Mouse (Mus musculus) hindbrain, embryonic 16.5 days (tissue): ENCODE measurements at regions not wholly inside any gene's neighbourhood (a gene's known extent, or its start where the extent isn't known, plus 50 kb on each side); places are given as distances from the start of the nearest gene placed in this dataset.
A peak's percentile ranks its signal among the peaks of the same experiment; 100 is the strongest.

Experiments
- ATAC-seq: fragments of 200-750 bp; cut with Nextera tagmentation; 2 replicates; pipeline ENCODE4 v1.8.0; 2017; ENCODE audit warnings: moderate TSS enrichment, moderate library complexity
- H3K27ac ChIP-seq: fragments of 300-500 bp; sonication (generic); 2 replicates; pipeline ENCODE4 v1.5.1; 2014; ENCODE audit warnings: low read depth, mild to moderate bottlenecking, control low read depth, low read length, moderate library complexity
- H3K27me3 ChIP-seq: fragments of 300-500 bp; sonication (generic); replicated peaks from 2 replicates; pipeline ENCODE4 v1.6.1; 2014; ENCODE audit warnings: low read length; ENCODE audit not compliant: control insufficient read depth, insufficient read depth
- H3K36me3 ChIP-seq: fragments of 300-500 bp; sonication (generic); 2 replicates; pipeline ENCODE4 v1.6.1; 2014; ENCODE audit warnings: mild to moderate bottlenecking, low read length, moderate library complexity, mixed read lengths; ENCODE audit not compliant: control insufficient read depth, insufficient read depth
- H3K4me1 ChIP-seq: fragments of 300-500 bp; sonication (generic); 2 replicates; pipeline ENCODE4 v1.6.1; 2014; ENCODE audit warnings: low read depth, low read length; ENCODE audit not compliant: control insufficient read depth, insufficient read depth
- H3K4me2 ChIP-seq: fragments of 300-500 bp; sonication (generic); 2 replicates; pipeline ENCODE4 v1.6.1; 2014; ENCODE audit warnings: mild to moderate bottlenecking, low read length, control low read depth, moderate library complexity
- H3K4me3 ChIP-seq: fragments of 300-500 bp; sonication (generic); 2 replicates; pipeline ENCODE4 v1.5.1; 2014; ENCODE audit warnings: mild to moderate bottlenecking, low read length, control low read depth, moderate library complexity
- H3K9ac ChIP-seq: fragments of 300-500 bp; sonication (generic); 2 replicates; pipeline ENCODE4 v1.6.1; 2014; ENCODE audit warnings: low read depth, mild to moderate bottlenecking, control low read depth, low read length, moderate library complexity
- H3K9me3 ChIP-seq: fragments of 300-500 bp; sonication (generic); 2 replicates; pipeline ENCODE4 v1.6.1; 2014; ENCODE audit warnings: mild to moderate bottlenecking, low read length, moderate library complexity; ENCODE audit not compliant: control insufficient read depth
- WGBS: fragments of 180-500 bp; shearing (Covaris S2); extraction: QIAGEN DNeasy Blood & Tissue Kit; methylation state at CpG from one replicate; pipeline ENCODE4 v1.1.7; 2014; 5-methylcytosine and 5-hydroxymethylcytosine counted together

- no peak overlapping the region for H3K4me2 ChIP-seq
- no peaks in the 10 kb centered on the region for H3K36me3 ChIP-seq
- no peaks in the 10 kb centered on the region for H3K9me3 ChIP-seq
- WGBS: 32% methylated on average over 2 of the region's 2 CpGs
- no peaks in the 10 kb centered on the region for H3K27me3 ChIP-seq
- ATAC-seq: no peak
- H3K9ac ChIP-seq: no peak overlapping the region
- no peak overlapping the region for H3K27ac ChIP-seq
- no peaks in the 10 kb centered on the region for H3K4me1 ChIP-seq
- no peak overlapping the region for H3K4me3 ChIP-seq
Observed at GRCm38 (mm10) chr3:61740088-61740487, 374.3 kb upstream of the B430305J03Rik start.

DNA sequence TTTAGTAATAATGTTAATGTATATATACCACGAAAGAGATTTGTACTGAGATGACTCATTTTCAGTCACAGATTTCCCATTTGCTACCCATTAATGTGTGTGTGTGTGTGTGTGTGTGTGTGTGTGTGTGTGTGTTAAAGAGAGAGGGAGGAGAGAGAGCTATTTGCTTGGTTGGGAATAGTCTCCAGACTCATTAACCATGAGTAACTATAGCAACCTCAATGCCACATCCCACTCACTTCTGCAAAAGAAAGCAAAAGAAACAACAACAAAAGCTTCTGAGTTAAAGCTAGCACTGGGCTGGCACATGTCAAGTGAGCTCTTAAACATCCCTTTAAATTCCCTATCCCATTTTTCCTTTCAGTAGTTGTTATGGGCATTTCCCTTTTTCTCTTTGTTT, 372.8 kb upstream of the B430305J03Rik start:
- Histone ChIP-seq H3K4me3 (no peak overlapping the region), H3K4me2 (no peak overlapping the region), H3K9me3 (no peaks in the 10 kb centered on the region), H3K27ac (no peak overlapping the region), H3K36me3 (no peaks in the 10 kb centered on the region), H3K9ac (no peak overlapping the region), H3K4me1 (no peaks in the 10 kb centered on the region), H3K27me3 (no peaks in the 10 kb centered on the region)
- 67% methylated on average over 1 of the region's 1 CpGs for WGBS
- peak; percentile 60 for ATAC-seq

- no peaks in the 10 kb centered on the region for H3K36me3 ChIP-seq
- no peak overlapping the region for H3K27ac ChIP-seq
- H3K9ac ChIP-seq: no peak overlapping the region
- no peak overlapping the region for H3K4me2 ChIP-seq
- WGBS: 85% methylated on average over 2 of the region's 2 CpGs
- no peaks in the 10 kb centered on the region for H3K9me3 ChIP-seq
- no peaks in the 10 kb centered on the region for H3K4me1 ChIP-seq
- H3K27me3 ChIP-seq: no peaks in the 10 kb centered on the region
- no peak overlapping the region for H3K4me3 ChIP-seq
- no peak for ATAC-seq
Observed at GRCm38 (mm10) chr3:61716785-61717184, 351.0 kb upstream of the B430305J03Rik start.

GRCm38 (mm10) chr3:61687933-61688705, 322.4 kb upstream of the B430305J03Rik start:
- Histone ChIP-seq H3K4me1 (no peaks in the 10 kb centered on the region), H3K4me3 (no peak overlapping the region)
- ATAC-seq: no peak

GRCm38 (mm10) chr3:61670874-61671273, 305.1 kb upstream of the B430305J03Rik start:
- no peaks in the 10 kb centered on the region for H3K36me3 ChIP-seq
- no peaks in the 10 kb centered on the region for H3K4me1 ChIP-seq
- no peaks in the 10 kb centered on the region for H3K27me3 ChIP-seq
- WGBS: 91% methylated on average over 1 of the region's 1 CpGs
- H3K4me2 ChIP-seq: no peak overlapping the region
- no peak overlapping the region for H3K27ac ChIP-seq
- no peaks in the 10 kb centered on the region for H3K9me3 ChIP-seq
- H3K4me3 ChIP-seq: no peak overlapping the region
- no peak for ATAC-seq
- H3K9ac ChIP-seq: no peak overlapping the region

More at GRCm38 (mm10) chr3:61687933-61688705, 322.4 kb upstream of the B430305J03Rik start:
- H3K36me3 ChIP-seq: no peaks in the 10 kb centered on the region
- no peak overlapping the region for H3K27ac ChIP-seq
- 77% methylated on average over 4 of the region's 4 CpGs for WGBS
- no peaks in the 10 kb centered on the region for H3K27me3 ChIP-seq
- no peak overlapping the region for H3K4me2 ChIP-seq
- H3K9me3 ChIP-seq: no peaks in the 10 kb centered on the region
- H3K9ac ChIP-seq: no peak overlapping the region

- WGBS: 54% methylated on average over 2 of the region's 2 CpGs
- H3K27ac ChIP-seq: no peak overlapping the region
- H3K9ac ChIP-seq: no peak overlapping the region
- no peaks in the 10 kb centered on the region for H3K27me3 ChIP-seq
- peak; percentile 64; the same call in 1 of the 2 replicates for ATAC-seq
- H3K4me1 ChIP-seq: no peaks in the 10 kb centered on the region
- no peaks in the 10 kb centered on the region for H3K9me3 ChIP-seq
- no peak overlapping the region for H3K4me3 ChIP-seq
- no peaks in the 10 kb centered on the region for H3K36me3 ChIP-seq
- no peak overlapping the region for H3K4me2 ChIP-seq
Observed at GRCm38 (mm10) chr3:61656143-61656542, 290.4 kb upstream of the B430305J03Rik start.

DNA sequence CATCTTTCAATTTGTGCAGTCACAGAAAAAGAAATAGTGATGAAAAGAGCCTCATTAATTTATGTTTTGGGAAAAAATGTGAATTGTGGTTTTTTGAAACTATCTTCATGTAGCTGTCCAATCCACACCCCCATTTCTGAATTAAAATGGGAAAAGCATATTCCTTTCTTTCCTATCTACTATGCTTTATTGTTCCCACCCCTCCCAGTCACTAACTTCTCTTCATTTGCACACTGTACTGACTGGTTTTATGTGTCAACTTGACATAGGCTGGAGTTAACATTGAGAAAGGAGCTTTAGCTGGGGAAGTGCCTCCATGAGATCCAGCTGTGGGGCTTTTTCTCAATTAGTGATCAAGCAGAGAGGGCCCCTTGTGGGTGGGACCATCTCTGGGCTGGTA, 262.8 kb upstream of the B430305J03Rik start:
- no peak overlapping the region for H3K27ac ChIP-seq
- no peak for ATAC-seq

GRCm38 (mm10) chr3:61628099-61628498, 262.3 kb upstream of the B430305J03Rik start:
- Histone ChIP-seq H3K27me3 (no peaks in the 10 kb centered on the region), H3K9ac (no peak overlapping the region), H3K9me3 (no peaks in the 10 kb centered on the region), H3K4me3 (no peak overlapping the region), H3K4me1 (peaks cover 2% of the 10 kb centered on the region; the same call in 1 of the 2 replicates), H3K36me3 (no peaks in the 10 kb centered on the region), H3K27ac (no peak overlapping the region), H3K4me2 (no peak overlapping the region)
- peak; percentile 69 for ATAC-seq
- WGBS: 40% methylated on average over 3 of the region's 3 CpGs

More for the DNA sequence above, 262.8 kb upstream of the B430305J03Rik start:
- H3K9me3 ChIP-seq: no peaks in the 10 kb centered on the region
- peaks cover 2% of the 10 kb centered on the region; the same call in 1 of the 2 replicates for H3K4me1 ChIP-seq
- H3K4me3 ChIP-seq: no peak overlapping the region
- H3K27me3 ChIP-seq: no peaks in the 10 kb centered on the region
- no peak overlapping the region for H3K9ac ChIP-seq
- no peak overlapping the region for H3K4me2 ChIP-seq
- no peaks in the 10 kb centered on the region for H3K36me3 ChIP-seq

- Histone ChIP-seq H3K9me3 (no peaks in the 10 kb centered on the region), H3K9ac (no peak overlapping the region), H3K36me3 (no peaks in the 10 kb centered on the region), H3K27ac (no peak overlapping the region), H3K4me1 (peaks cover 2% of the 10 kb centered on the region; the same call in 1 of the 2 replicates), H3K27me3 (no peaks in the 10 kb centered on the region), H3K4me2 (no peak overlapping the region), H3K4me3 (no peak overlapping the region)
- no peak for ATAC-seq
- WGBS: 40% methylated on average over 4 of the region's 4 CpGs
Observed at GRCm38 (mm10) chr3:61623954-61624487, 258.3 kb upstream of the B430305J03Rik start.
